ENCODE assay signal across 8 mouse cellular contexts in genomic region chr2:36102559-36102946, GRCm38 (mm10). TPM values are rescaled to one million over a fixed set of nuclear protein-coding genes. Genes with fewer than 3 reads are reported as not detected.
DNase-seq lines count a peak whose midpoint lies in the region; ATAC-seq and TF ChIP-seq lines count a peak whose summit lies in the region.

No protein-coding gene starts in this region.

- peak overlapping the region; percentile 35 for H3K4me2 ChIP-seq in hindbrain, embryonic 12.5 days (replicated peaks)
- H3K4me2 ChIP-seq in lung, embryonic 16.5 days (ENCODE audit: low read depth, low read length), result peak overlapping the region; percentile 77
- H3K4me2 ChIP-seq in stomach, postnatal 0 days (replicated peaks; ENCODE audit: low read depth), result peak overlapping the region; percentile 65

- intact Hi-C loops in gastrocnemius, postnatal 14 days (cut with DNase I; ENCODE audit: low total_unique reads), result no loop called here

- peak; percentile 33 for DNase-seq in adrenal gland, adult 2 months
- DNase-seq in adrenal gland, postnatal 25 days, result no peak
- DNase-seq in stomach, postnatal 0 days (ENCODE audit: low spot score), result peak; percentile 35
- no peak for DNase-seq in Muller cell, postnatal 12 days (ENCODE audit: inconsistent ontology term)
- DNase-seq in gastrocnemius, postnatal 14 days, result no peak

- no peak for TF ChIP-seq CTCF in stomach, postnatal 0 days (IDR thresholded peaks at IDR 0.05; ENCODE audit: low read depth)

- no peaks in the 10 kb centered on the region for H3K36me3 ChIP-seq in hindbrain, embryonic 12.5 days
- no peaks in the 10 kb centered on the region for H3K36me3 ChIP-seq in lung, embryonic 16.5 days (ENCODE audit: control insufficient read depth, insufficient read depth, low read length)
- no peaks in the 10 kb centered on the region for H3K36me3 ChIP-seq in stomach, postnatal 0 days (ENCODE audit: control insufficient read depth, insufficient read depth, low read length)

- 1% methylated on average over 21 of the region's 21 CpGs for WGBS in hindbrain, embryonic 12.5 days
- 3% methylated on average over 21 of the region's 21 CpGs for whole genome bisulfite sequencing in lung, embryonic 16.5 days
- 8% methylated on average over 21 of the region's 21 CpGs for WGBS in stomach, postnatal 0 days

- no peak overlapping the region for H3K9ac ChIP-seq in hindbrain, embryonic 12.5 days
- 0 out of 2 replicates have a peak overlapping the region, but pooled peaks have one; percentile 53 for H3K9ac ChIP-seq in lung, embryonic 16.5 days (ENCODE audit: low read length)
- H3K9ac ChIP-seq in stomach, postnatal 0 days (ENCODE audit: low read length), result no peak overlapping the region

- no peaks in the 10 kb centered on the region for H3K9me3 ChIP-seq in hindbrain, embryonic 12.5 days (replicated peaks)
- no peaks in the 10 kb centered on the region for H3K9me3 ChIP-seq in lung, embryonic 16.5 days (ENCODE audit: control insufficient read depth, low read length)
- H3K9me3 ChIP-seq in stomach, postnatal 0 days (ENCODE audit: control insufficient read depth, low read length), result no peaks in the 10 kb centered on the region

- peaks cover 99% of the 10 kb centered on the region for H3K27me3 ChIP-seq in hindbrain, embryonic 12.5 days
- H3K27me3 ChIP-seq in lung, embryonic 16.5 days (ENCODE audit: control insufficient read depth, insufficient read depth, low read depth, low read length), result peaks cover 89% of the 10 kb centered on the region
- peaks cover 28% of the 10 kb centered on the region; the same call in 1 of the 2 replicates for H3K27me3 ChIP-seq in stomach, postnatal 0 days (ENCODE audit: control insufficient read depth, insufficient read depth, low read length)

- no peak for TF ChIP-seq EP300 in stomach, postnatal 0 days (optimal IDR thresholded peaks at IDR 0.05)

- peak overlapping the region; percentile 10; the same call in 1 of the 2 replicates for H3K4me3 ChIP-seq in brown adipose tissue, adult 24 weeks (ENCODE audit: insufficient read depth, low read depth, low read length)
- peak overlapping the region; percentile 19 for H3K4me3 ChIP-seq in hindbrain, embryonic 12.5 days
- peak overlapping the region; percentile 56 for H3K4me3 ChIP-seq in lung, embryonic 16.5 days (ENCODE audit: low read length)
- H3K4me3 ChIP-seq in stomach, postnatal 0 days (ENCODE audit: low read depth, low read length), result peak overlapping the region; percentile 45

- no peak; the same call in 1 of the 2 replicates for ATAC-seq in hindbrain, embryonic 12.5 days (ENCODE audit: low FRiP score)
- peak; percentile 67 for ATAC-seq in lung, embryonic 16.5 days (ENCODE audit: low read depth)
- ATAC-seq in stomach, postnatal 0 days (ENCODE audit: low FRiP score, low TSS enrichment), result no peak

- no peak overlapping the region for H3K27ac ChIP-seq in brown adipose tissue, adult 24 weeks (replicated peaks; ENCODE audit: low read depth, low read length)
- H3K27ac ChIP-seq in hindbrain, embryonic 12.5 days, result no peak overlapping the region
- H3K27ac ChIP-seq in lung, embryonic 16.5 days (ENCODE audit: low read length), result no peak overlapping the region
- H3K27ac ChIP-seq in stomach, postnatal 0 days (replicated peaks), result no peak overlapping the region

- H3K4me1 ChIP-seq in brown adipose tissue, adult 24 weeks (ENCODE audit: control insufficient read depth, insufficient read depth, insufficient read length, low read length), result peaks cover 11% of the 10 kb centered on the region
- peaks cover 33% of the 10 kb centered on the region for H3K4me1 ChIP-seq in hindbrain, embryonic 12.5 days
- peaks cover 25% of the 10 kb centered on the region for H3K4me1 ChIP-seq in lung, embryonic 16.5 days (replicated peaks; ENCODE audit: control insufficient read depth, insufficient read depth, low read length)
- no peaks in the 10 kb centered on the region for H3K4me1 ChIP-seq in stomach, postnatal 0 days (replicated peaks; ENCODE audit: control insufficient read depth, insufficient read depth)

RNA-seq across cellular contexts. Expression of gene Lhx6, which starts 2.7 kb away (rescaled TPM):
- 1 to 10 TPM; 2.0 to 2.3 TPM for total RNA-seq in adrenal gland, adult 2 months (2021)
- polyA plus RNA-seq in adrenal gland, adult 2 months (2012; rRNA removed), result 3.4 and 5.2 TPM in 2 replicates
- total RNA-seq in adrenal gland, postnatal 25 days (2021), result 1.8 and 2.6 TPM in 2 replicates
- 0.46 and 0.95 TPM in 2 replicates for polyA plus RNA-seq in brown adipose tissue, adult 24 weeks (2012; ENCODE audit: insufficient read depth, insufficient read length, missing spikeins)
- 1.4 and 2.7 TPM in 2 replicates for polyA plus RNA-seq in hindbrain, embryonic 12.5 days (2016; fragmentation: Nextera tagmentation; extraction: Ambion mirVana)
- 4.7 and 4.9 TPM in 2 replicates for polyA plus RNA-seq in lung, embryonic 16.5 days (2015; fragmentation: Nextera tagmentation; extraction: Ambion mirVana)
- 0.41 and 0.79 TPM in 2 replicates for polyA plus RNA-seq in stomach, postnatal 0 days (2015; fragmentation: Nextera tagmentation; extraction: Ambion mirVana)
- 1 to 10 TPM; 3.6 to 4.5 TPM for total RNA-seq in gastrocnemius, postnatal 14 days (2021)

RNA-seq across cellular contexts. Expression of gene Mrrf, which starts 33.6 kb away (rescaled TPM):
- total RNA-seq in adrenal gland, adult 2 months (2021), result 10 to 100 TPM; 24.0 to 31.8 TPM
- 18.5 and 22.2 TPM in 2 replicates for polyA plus RNA-seq in adrenal gland, adult 2 months (2012; rRNA removed)
- 24.6 and 24.8 TPM in 2 replicates for total RNA-seq in adrenal gland, postnatal 25 days (2021)
- polyA plus RNA-seq in brown adipose tissue, adult 24 weeks (2012; ENCODE audit: insufficient read depth, insufficient read length, missing spikeins), result 32.9 and 33.1 TPM in 2 replicates
- polyA plus RNA-seq in hindbrain, embryonic 12.5 days (2016; fragmentation: Nextera tagmentation; extraction: Ambion mirVana), result 23.0 and 24.8 TPM in 2 replicates
- polyA plus RNA-seq in lung, embryonic 16.5 days (2015; fragmentation: Nextera tagmentation; extraction: Ambion mirVana), result 30.3 TPM in 2 replicates
- 19.2 and 21.0 TPM in 2 replicates for polyA plus RNA-seq in stomach, postnatal 0 days (2015; fragmentation: Nextera tagmentation; extraction: Ambion mirVana)
- 10 to 100 TPM; 14.8 to 18.7 TPM for total RNA-seq in gastrocnemius, postnatal 14 days (2021)

RNA-seq across cellular contexts. Expression of gene Rbm18, which starts 34.0 kb away (rescaled TPM):
- 10 to 100 TPM; 27.0 to 27.1 TPM for total RNA-seq in adrenal gland, adult 2 months (2021)
- polyA plus RNA-seq in adrenal gland, adult 2 months (2012; rRNA removed), result 3.2 and 3.6 TPM in 2 replicates
- 27.0 and 28.5 TPM in 2 replicates for total RNA-seq in adrenal gland, postnatal 25 days (2021)
- 20.0 and 23.1 TPM in 2 replicates for polyA plus RNA-seq in brown adipose tissue, adult 24 weeks (2012; ENCODE audit: insufficient read depth, insufficient read length, missing spikeins)
- 129 TPM in 2 replicates for polyA plus RNA-seq in hindbrain, embryonic 12.5 days (2016; fragmentation: Nextera tagmentation; extraction: Ambion mirVana)
- 73.5 and 75.4 TPM in 2 replicates for polyA plus RNA-seq in lung, embryonic 16.5 days (2015; fragmentation: Nextera tagmentation; extraction: Ambion mirVana)
- 33.7 and 34.0 TPM in 2 replicates for polyA plus RNA-seq in stomach, postnatal 0 days (2015; fragmentation: Nextera tagmentation; extraction: Ambion mirVana)
- 10 to 100 TPM; 29.6 to 30.9 TPM for total RNA-seq in gastrocnemius, postnatal 14 days (2021)

RNA-seq across cellular contexts. Expression of gene Morn5, which starts 53.3 kb away (rescaled TPM):
- not detected for total RNA-seq in adrenal gland, adult 2 months (2021)
- polyA plus RNA-seq in adrenal gland, adult 2 months (2012; rRNA removed), result 0.33 TPM in 1 of 2 replicates, not detected in the other
- not detected in 2 replicates for total RNA-seq in adrenal gland, postnatal 25 days (2021)
- not detected in 2 replicates for polyA plus RNA-seq in brown adipose tissue, adult 24 weeks (2012; ENCODE audit: insufficient read depth, insufficient read length, missing spikeins)
- 3.2 and 3.6 TPM in 2 replicates for polyA plus RNA-seq in hindbrain, embryonic 12.5 days (2016; fragmentation: Nextera tagmentation; extraction: Ambion mirVana)
- 9.6 and 11.1 TPM in 2 replicates for polyA plus RNA-seq in lung, embryonic 16.5 days (2015; fragmentation: Nextera tagmentation; extraction: Ambion mirVana)
- not detected in 2 replicates for polyA plus RNA-seq in stomach, postnatal 0 days (2015; fragmentation: Nextera tagmentation; extraction: Ambion mirVana)
- total RNA-seq in gastrocnemius, postnatal 14 days (2021), result not detected

RNA-seq across cellular contexts. Expression of gene Ndufa8, which starts 53.3 kb away (rescaled TPM):
- total RNA-seq in adrenal gland, adult 2 months (2021), result 100 to 1,000 TPM; 192 to 258 TPM
- 42.9 and 48.8 TPM in 2 replicates for polyA plus RNA-seq in adrenal gland, adult 2 months (2012; rRNA removed)
- 178 and 189 TPM in 2 replicates for total RNA-seq in adrenal gland, postnatal 25 days (2021)
- 607 and 660 TPM in 2 replicates for polyA plus RNA-seq in brown adipose tissue, adult 24 weeks (2012; ENCODE audit: insufficient read depth, insufficient read length, missing spikeins)
- polyA plus RNA-seq in hindbrain, embryonic 12.5 days (2016; fragmentation: Nextera tagmentation; extraction: Ambion mirVana), result 171 and 179 TPM in 2 replicates
- polyA plus RNA-seq in lung, embryonic 16.5 days (2015; fragmentation: Nextera tagmentation; extraction: Ambion mirVana), result 239 and 249 TPM in 2 replicates
- 237 and 242 TPM in 2 replicates for polyA plus RNA-seq in stomach, postnatal 0 days (2015; fragmentation: Nextera tagmentation; extraction: Ambion mirVana)
- 100 to 1,000 TPM; 328 to 375 TPM for total RNA-seq in gastrocnemius, postnatal 14 days (2021)

Comparison
In these comparisons a context has a peak if more than half of its experiments do, and no peak if none do; other contexts are left out.
1. DNase-seq: peak in adrenal gland, adult 2 months (single experiment) and stomach, postnatal 0 days (single experiment); none in adrenal gland, postnatal 25 days (single experiment), Muller cell, postnatal 12 days (single experiment) and gastrocnemius, postnatal 14 days (single experiment).
2. Peak in every context shown above with its lines, with median percentiles within 50 percentile points of each other: H3K4me3 ChIP-seq and H3K4me2 ChIP-seq.